Mouse (Mus musculus) monocyte, adult 2 months (primary cell): ENCODE results near the gene Rab43.

Experiments used
- DNase-seq, 2 experiments: peaks; one replicate each; pipeline ENCODE4 v3.0.0; 2022; ENCODE audit warnings: low spot score in 2 of 2, low read depth in 1 of 2

The Rab43 gene

GRCm38 (mm10) chr6:87809651-87810161 is 2.3 kb downstream of the Rab43 start:
- DNase-seq, result peak in 1 of 2 experiments; percentile 9

DNA sequence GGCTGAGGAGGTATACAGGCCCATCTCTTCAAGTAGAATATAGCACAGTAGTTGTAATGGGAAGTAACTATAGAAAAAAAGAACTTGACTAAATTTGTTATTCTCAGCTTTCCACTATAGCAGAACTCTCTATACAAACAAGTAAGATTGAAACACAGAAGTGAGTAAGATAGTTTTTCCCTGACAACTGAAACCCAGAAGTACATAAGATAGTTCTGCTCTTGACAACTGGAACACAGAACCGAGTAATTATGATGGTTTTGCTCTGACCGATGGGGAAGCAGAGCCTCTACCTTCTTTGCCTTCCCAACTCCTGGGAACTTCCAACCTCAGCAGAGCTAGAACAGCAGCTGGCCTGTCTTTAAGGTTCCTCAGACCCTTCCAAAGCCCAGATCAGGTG is 2.8 kb downstream of the Rab43 start:
- peak in 1 of 2 experiments; percentile 32 for DNase-seq

GRCm38 (mm10) chr6:87808521-87808920 is 3.4 kb downstream of the Rab43 start:
- DNase-seq, result no peak

DNA sequence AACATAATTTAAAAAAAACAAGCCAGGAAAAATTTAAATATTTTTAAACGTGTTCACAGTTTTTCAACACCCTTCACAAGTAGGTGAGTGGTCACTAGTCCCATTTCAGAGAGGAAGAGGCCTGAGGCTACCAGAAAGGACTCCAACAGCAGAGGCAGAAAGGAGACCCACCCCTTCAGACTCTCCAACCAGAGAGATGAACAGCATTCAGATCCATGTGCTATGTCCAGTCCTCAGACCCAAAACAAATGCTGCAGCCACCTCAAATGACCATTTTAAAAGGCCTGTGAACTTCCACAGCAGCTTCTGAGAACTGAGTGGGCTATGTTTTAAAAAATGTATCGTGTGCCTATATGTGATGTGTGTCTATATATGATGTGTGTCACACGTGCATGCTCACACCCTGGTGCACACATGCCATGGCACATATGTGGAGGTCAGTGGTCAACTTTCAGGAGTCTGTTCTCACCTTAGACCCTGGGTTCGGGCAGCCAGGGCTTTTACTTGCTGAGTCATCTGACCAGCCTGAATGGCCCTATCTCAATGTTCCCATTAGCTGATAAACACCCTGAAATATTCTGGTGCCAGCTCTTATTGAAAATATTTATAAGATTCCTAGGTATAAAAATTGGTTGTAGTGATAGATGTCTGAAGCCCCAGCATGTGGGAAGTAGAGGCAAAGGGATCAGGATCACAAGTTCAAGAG is 4.1 kb downstream of the Rab43 start:
- DNase-seq, result no peak

GRCm38 (mm10) chr6:87806857-87807256 is 5.1 kb downstream of the Rab43 start:
- no peak for DNase-seq

DNA sequence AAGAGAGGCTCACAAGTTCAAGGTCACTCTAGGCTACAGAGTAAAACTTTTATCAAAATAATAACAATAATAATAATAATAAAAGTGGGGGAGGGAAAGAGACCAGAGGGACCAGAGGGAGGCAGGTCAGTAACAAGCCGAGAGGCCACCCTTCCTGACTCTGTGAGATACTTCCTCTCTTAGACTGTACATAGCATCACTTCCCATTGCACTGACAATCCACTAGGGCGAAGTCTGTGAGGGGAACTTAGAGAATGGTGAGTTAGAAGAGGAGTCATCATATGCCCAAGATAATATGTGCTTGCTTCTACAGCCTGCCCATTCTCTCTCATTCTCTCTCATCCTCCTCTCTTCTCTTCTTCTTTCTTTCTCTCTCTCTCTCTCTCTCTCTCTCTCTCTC is 5.9 kb downstream of the Rab43 start:
- peak in 1 of 2 experiments; percentile 40 for DNase-seq

- DNase-seq, result no peak
Measured at GRCm38 (mm10) chr6:87805448-87805847, 6.5 kb downstream of the Rab43 start.

DNA sequence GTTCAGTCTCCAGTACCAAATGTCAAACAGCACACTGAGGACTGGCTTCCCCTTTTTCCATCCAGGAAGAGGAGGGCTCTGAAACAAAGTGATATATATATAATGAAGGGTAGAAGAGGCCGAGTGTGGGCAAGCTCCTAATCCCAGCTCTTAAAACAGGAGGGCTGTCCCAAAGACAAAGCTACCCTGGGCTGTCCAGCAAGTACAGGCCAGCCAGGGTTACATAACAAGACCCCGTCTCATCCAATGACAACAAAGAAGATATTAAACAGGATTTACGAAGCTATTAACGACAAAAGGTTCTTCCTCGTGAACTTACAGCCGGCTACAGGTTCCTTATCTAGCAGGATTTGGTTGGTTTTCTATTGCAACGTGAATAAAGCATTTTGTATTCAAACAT is 7.1 kb downstream of the Rab43 start:
- DNase-seq, result no peak

DNA sequence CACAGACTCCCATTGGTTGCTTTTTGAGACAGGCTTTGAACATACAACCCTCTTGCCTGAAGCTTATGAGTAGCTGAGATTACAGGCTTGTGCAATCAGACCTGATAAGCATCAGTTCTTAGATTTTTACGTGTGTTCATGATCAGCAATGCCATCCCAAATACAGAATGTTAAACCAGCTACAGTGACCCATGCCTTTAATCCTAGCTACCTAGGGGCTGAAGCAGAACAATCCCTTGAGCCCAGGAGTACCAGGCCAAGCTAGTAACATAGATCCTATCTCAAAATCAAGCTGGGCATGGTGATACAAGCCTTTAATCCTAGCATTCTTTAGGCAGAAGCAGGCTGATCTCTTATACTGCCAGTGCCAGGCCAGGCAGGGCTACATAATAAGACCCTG is 7.9 kb downstream of the Rab43 start:
- DNase-seq, result no peak

DNA sequence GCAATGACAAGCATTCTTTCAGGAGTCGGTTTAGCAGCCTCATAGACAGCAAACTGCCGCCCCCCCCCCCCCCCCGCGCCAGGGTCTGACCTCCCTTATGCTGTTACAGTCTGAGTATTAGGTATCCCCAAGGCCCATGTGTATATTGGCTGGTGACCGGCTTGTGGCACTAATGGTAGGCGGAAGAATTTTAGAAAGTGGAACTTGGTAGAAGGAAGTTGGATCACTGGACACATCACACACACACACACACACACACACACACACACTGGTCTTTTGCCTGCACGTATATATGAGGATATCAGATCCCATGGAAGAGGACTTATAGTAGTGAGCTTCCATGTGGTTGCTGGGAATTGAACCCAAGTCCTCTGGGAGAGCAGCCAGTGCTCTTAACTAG is 9.5 kb downstream of the Rab43 start:
- DNase-seq, result no peak

DNA sequence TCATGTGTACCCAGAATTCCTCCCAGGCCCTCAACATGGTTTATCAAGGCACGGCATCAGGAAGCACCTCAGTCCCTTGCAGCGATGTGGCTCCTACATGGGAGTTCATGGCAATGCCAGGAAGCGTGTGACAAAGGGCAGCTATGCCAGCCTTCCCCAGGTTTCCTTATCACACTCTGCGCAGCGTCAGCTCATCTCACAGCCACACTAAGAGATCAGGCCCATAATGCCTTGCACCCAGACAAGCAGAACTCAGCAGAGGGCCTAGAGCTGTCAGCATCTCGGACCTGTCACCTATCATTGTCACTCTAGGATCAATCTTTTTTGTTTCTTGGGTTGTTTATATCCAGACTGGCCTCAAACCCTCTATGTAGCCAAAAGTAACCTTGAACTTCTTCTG is 12.4 kb downstream of the Rab43 start:
- DNase-seq, result no peak

GRCm38 (mm10) chr6:87797321-87797720 is 14.6 kb downstream of the Rab43 start:
- no peak for DNase-seq

DNA sequence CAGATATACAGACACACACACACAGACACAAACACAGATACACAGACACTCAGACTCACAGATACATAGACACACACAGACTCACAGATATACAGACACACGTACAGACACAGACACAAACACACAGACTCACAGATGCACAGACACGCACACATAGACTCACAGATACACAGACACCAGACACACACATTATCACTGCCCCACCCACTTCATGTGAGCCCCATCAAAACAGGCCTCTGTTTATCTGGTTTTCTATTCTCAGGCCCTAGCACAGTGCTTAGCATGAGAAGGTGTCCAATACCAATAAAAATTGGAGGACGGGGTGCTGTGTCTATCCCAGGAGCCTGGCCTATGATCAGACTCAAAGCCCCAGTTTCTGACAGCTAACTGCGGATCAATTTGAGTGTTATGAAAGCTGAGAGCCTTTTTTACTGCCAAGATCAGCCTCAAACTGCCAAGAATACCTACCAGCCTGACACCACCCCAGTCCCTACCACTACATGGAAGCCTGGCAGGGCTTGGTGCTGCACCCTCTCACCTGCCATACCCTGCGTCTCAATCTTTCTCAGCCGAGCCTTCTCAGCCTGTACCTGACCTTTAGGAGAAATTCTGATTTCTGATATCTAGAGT is 15.6 kb downstream of the Rab43 start:
- DNase-seq, result no peak

DNA sequence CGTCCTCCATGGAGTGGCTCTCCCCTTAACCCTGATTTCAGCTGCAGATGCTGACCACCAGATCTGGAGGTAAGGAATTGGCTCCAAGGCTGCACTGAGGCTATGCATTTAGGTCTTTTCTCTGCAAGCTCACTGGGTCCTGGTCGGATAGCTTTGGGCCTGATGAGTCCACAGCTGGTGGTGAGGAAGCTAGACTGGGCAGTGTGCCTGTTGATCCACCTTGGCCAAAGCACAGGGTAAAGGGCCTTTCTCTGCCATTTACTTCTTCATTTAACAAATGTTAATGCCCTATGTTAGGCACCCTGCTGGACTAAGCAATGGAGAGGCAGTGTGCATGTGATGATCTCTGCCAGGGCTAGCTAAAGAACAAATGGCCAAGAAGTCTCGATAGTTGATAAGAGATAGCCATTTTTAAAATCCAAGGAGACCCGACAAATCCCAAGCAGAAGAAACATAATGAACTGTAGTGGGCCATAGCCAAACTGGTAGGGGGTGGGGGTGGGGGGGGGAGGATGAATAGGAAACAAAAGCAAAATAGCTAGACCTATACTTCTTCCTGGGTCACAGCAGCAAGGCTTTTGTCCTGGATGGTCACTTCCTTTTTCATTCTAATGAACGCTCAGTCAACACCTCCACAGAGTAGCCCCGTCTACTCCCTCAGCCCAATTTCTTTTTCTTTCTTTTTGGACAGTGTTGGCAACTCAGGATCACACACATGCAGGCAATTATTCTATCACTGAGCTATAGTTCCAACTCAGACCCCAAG is 16.4 kb downstream of the Rab43 start:
- no peak for DNase-seq

GRCm38 (mm10) chr6:87793821-87794510 is 18.0 kb downstream of the Rab43 start:
- no peak for DNase-seq

- no peak for DNase-seq
Measured at GRCm38 (mm10) chr6:87791826-87792225, 20.1 kb downstream of the Rab43 start.

DNA sequence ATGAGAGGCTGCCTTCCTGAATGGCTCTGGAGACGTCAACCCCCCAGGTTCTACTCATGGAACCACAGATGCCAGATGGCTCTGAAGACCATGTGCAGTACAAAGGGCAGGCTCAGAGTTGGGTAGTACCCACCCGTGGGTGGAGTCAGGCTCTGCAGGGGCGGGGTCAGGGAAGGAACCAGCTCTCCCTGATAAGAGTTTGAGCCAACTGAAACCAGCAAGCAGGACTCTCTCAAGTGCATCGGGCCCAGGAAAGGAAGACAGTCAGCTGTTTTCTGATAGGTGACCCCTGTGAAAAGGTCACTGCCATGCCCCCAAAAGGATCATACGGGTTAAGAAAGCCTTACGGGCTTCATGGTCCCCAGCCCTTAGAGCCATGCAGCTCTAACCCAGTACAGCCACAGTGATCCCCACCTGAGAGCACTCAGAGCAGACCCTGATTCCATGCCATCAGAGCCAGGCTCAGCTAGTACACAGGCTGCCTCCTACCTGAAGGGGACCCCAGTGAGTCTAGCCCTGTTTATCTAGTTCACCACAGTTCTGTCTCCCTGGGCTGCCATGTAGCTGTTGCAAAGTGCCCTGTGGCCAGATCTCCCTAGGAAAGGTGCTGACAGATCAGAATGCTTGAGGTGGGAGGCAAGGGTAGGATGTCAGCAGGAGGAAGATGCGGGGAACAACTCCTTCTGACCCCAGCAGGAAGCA is 21.0 kb downstream of the Rab43 start:
- DNase-seq, result no peak

GRCm38 (mm10) chr6:87789791-87790190 is 22.2 kb downstream of the Rab43 start:
- DNase-seq, result no peak

DNA sequence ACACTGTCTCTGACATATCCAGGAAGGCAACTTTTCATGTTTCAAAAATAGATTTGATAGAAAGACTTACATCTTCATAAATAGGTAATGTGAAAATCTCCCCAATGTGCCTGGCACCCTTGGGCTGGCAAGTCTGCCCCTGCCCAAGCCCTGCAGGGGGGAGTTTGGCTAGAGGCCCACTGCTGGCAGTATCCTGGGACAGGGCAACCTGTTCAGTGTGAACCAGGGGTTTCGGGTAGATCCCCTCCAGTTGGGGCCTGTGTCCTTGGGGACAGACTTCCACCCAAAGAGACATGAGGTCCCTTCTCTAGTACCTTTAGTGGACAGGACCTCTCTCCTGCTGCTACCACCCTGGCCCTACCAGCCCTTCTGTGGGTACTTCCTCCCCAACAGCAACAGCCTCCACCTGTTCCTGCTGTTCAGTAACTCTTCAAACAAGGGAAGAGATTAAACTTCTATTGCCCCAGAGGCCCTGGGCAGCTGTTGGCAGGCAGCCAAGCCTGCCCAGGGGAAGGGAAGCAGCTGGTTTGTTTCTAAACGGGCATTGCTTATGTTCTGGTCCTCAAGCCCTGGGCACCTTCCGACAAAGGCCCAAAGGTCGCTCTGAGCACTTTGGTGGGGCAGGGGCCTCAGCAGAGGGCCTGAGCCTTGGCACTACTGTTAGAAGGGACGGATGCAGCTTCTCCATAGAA is 22.9 kb downstream of the Rab43 start:
- no peak for DNase-seq

GRCm38 (mm10) chr6:87788266-87788895 is 23.6 kb downstream of the Rab43 start:
- no peak for DNase-seq
